Mouse (Mus musculus) thymus, adult 2 months (tissue): ENCODE results near the gene Adgrl1. TPM values are rescaled to one million over a fixed set of nuclear protein-coding genes. Genes with fewer than 3 reads are reported as not detected.

Source experiments
- DNase-seq: peaks from one replicate; pipeline ENCODE4 v3.0.0; 2021
- H3K27ac ChIP-seq: fragments of 200-500 bp; 2 replicates; pipeline ENCODE4 v1.5.1; 2012; ENCODE audit warnings: low read length, control low read depth; ENCODE audit not compliant: control insufficient read depth, insufficient read depth
- H3K27me3 ChIP-seq: fragments of 200-500 bp; 2 replicates; pipeline ENCODE4 v1.6.1; 2012; ENCODE audit warnings: mild to moderate bottlenecking, low read length, moderate library complexity, mixed read lengths; ENCODE audit not compliant: control insufficient read depth, insufficient read depth
- H3K36me3 ChIP-seq: fragments of 200-500 bp; 2 replicates; pipeline ENCODE4 v1.6.1; 2012; ENCODE audit warnings: mild to moderate bottlenecking, low read length, moderate library complexity; ENCODE audit not compliant: control insufficient read depth, insufficient read depth
- H3K4me1 ChIP-seq: fragments of 200-500 bp; replicated peaks from 2 replicates; pipeline ENCODE4 v1.6.1; 2012; ENCODE audit warnings: low read length; ENCODE audit not compliant: control insufficient read depth, insufficient read depth
- H3K4me3 ChIP-seq: fragments of 200-500 bp; 2 replicates; pipeline ENCODE4 v1.5.1; 2012; ENCODE audit warnings: mild to moderate bottlenecking, low read length, control low read depth, moderate library complexity; ENCODE audit not compliant: control insufficient read depth, insufficient read depth
- CTCF ChIP-seq: fragments of 200-500 bp; IDR thresholded peaks from 2 replicates; pipeline ENCODE4 v1.5.1; 2012; ENCODE audit warnings: mild to moderate bottlenecking, control low read depth, low read length, moderate library complexity, borderline replicate concordance; ENCODE audit not compliant: control insufficient read depth, poor library complexity, insufficient read depth; ENCODE audit errors: extremely low read depth
- POLR2A ChIP-seq: fragments of 200-500 bp; IDR thresholded peaks from 2 replicates; pipeline ENCODE4 v1.6.1; 2012; ENCODE audit warnings: mild to moderate bottlenecking, low read length, control low read depth, moderate library complexity; ENCODE audit not compliant: control insufficient read depth, poor library complexity, insufficient read depth; ENCODE audit errors: extremely low read depth
- WGBS: fragments of 180-500 bp; shearing (Covaris S2); methylation state at CpG from one replicate; pipeline ENCODE4 v1.1.7; 2018; 5-methylcytosine and 5-hydroxymethylcytosine counted together
- polyA plus RNA-seq: library from polyadenylated mRNA; depleted of rRNA; stranded (reverse); fragments of >200 nt; gene quantifications from 2 replicates; pipeline ENCODE4 v1.2.3, GENCODE M21; 2012

Gene Adgrl1
- polyA plus RNA-seq, 1 experiment, result 170 TPM

DNA sequence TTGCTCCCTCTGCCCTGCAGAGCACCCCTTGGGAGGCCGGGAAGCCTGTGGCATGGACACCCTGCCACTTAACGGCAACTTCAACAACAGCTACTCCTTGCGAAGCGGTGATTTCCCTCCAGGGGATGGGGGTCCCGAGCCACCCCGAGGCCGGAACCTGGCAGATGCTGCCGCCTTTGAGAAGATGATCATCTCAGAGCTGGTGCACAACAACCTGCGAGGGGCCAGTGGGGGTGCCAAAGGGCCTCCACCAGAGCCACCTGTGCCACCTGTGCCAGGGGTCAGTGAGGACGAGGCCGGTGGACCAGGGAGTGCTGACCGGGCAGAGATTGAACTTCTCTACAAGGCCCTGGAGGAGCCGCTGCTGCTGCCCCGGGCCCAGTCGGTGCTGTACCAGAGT lies 38.4 kb downstream of the Adgrl1 start:
- 98% methylated on average over 15 of the region's 15 CpGs for WGBS
- Histone ChIP-seq H3K4me1 (no peaks in the 10 kb centered on the region), H3K4me3 (no peak overlapping the region), H3K27ac (no peak overlapping the region), H3K36me3 (peaks cover 15% of the 10 kb centered on the region), H3K27me3 (no peaks in the 10 kb centered on the region)
- no peak for TF ChIP-seq CTCF
- TF ChIP-seq POLR2A, result no peak
- no peak for DNase-seq

DNA sequence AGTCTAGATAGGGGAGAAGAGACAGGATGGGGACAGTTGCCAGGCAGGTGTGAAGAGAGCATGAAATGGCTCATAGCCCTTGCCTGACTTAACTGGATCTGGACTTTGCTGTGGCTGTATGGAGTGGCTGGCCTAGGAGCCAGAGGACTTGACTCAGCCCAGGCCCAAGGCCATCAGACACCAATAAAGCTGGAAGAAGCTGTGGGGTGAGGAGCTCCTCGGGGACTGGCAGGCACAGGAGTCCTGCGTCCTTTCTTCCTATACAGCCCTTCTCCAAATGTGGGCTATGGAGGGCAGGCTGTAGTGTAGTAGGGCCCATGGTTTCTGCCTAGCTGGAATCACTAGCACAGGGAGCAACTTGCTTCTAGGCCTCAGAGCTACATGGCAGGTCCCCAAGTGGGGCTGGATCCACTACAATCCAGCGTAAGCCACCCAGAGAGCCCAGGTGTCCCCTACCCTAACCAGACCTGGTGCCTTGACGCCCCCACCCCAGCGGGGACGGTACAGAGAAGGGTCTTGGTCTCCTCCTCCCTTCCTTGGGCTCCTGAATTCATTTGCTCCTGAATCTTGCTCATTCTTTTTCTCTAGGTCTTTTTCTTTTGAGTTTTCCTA lies 41.3 kb downstream of the Adgrl1 start:
- Histone ChIP-seq H3K4me3 (no peak overlapping the region), H3K36me3 (no peaks in the 10 kb centered on the region), H3K27me3 (no peaks in the 10 kb centered on the region), H3K4me1 (peaks cover 2% of the 10 kb centered on the region; the same call in 1 of the 2 replicates), H3K27ac (no peak overlapping the region)
- no peak for TF ChIP-seq CTCF
- TF ChIP-seq POLR2A, result no peak
- WGBS, result 87% methylated on average over 6 of the region's 6 CpGs
- DNase-seq, result no peak

DNA sequence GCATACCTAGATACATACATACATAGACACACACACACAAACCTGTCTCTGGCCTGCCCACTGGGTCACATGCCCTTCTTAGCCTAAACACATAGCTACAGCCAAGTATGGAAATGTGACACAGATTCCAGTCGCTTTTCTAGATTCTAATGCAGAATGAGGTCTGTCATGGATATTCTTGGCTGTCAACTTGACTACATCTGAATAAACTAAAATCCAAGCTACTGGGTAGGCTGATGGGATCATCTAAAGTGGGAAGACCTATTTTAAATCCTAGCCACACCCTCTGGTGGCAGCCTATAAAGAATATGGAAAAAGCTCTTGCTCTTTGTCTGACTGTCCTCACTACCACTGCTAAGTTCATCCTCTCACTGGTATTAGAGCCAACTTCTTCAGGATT lies 42.5 kb downstream of the Adgrl1 start:
- TF ChIP-seq CTCF (no peak), POLR2A (no peak)
- 95% methylated on average over 1 of the region's 1 CpGs for WGBS
- no peak overlapping the region for H3K4me3 ChIP-seq
- H3K27me3 ChIP-seq, result no peaks in the 10 kb centered on the region
- no peak for DNase-seq
- peaks cover 2% of the 10 kb centered on the region; the same call in 1 of the 2 replicates for H3K4me1 ChIP-seq
- H3K27ac ChIP-seq, result no peak overlapping the region
- H3K36me3 ChIP-seq, result no peaks in the 10 kb centered on the region

- Histone ChIP-seq H3K36me3 (no peaks in the 10 kb centered on the region), H3K27ac (no peak overlapping the region), H3K4me1 (peaks cover 2% of the 10 kb centered on the region; the same call in 1 of the 2 replicates), H3K4me3 (no peak overlapping the region), H3K27me3 (no peaks in the 10 kb centered on the region)
- 65% methylated on average over 3 of the region's 3 CpGs for WGBS
- DNase-seq, result no peak
- TF ChIP-seq CTCF, result no peak
- TF ChIP-seq POLR2A, result no peak
These were observed 45.6 kb downstream of the Adgrl1 start for GRCm38 (mm10) chr8:83945540-83945939.

GRCm38 (mm10) chr8:83954749-83955105 lies 54.8 kb downstream of the Adgrl1 start:
- peak overlapping the region; percentile 73 for H3K4me3 ChIP-seq
- 2% methylated on average over 14 of the region's 14 CpGs for WGBS
- H3K36me3 ChIP-seq, result no peaks in the 10 kb centered on the region
- DNase-seq, result no peak
- H3K27me3 ChIP-seq, result no peaks in the 10 kb centered on the region
- H3K27ac ChIP-seq, result no peak overlapping the region
- no peak for TF ChIP-seq CTCF
- TF ChIP-seq POLR2A, result no peak
- H3K4me1 ChIP-seq, result peaks cover 13% of the 10 kb centered on the region

DNA sequence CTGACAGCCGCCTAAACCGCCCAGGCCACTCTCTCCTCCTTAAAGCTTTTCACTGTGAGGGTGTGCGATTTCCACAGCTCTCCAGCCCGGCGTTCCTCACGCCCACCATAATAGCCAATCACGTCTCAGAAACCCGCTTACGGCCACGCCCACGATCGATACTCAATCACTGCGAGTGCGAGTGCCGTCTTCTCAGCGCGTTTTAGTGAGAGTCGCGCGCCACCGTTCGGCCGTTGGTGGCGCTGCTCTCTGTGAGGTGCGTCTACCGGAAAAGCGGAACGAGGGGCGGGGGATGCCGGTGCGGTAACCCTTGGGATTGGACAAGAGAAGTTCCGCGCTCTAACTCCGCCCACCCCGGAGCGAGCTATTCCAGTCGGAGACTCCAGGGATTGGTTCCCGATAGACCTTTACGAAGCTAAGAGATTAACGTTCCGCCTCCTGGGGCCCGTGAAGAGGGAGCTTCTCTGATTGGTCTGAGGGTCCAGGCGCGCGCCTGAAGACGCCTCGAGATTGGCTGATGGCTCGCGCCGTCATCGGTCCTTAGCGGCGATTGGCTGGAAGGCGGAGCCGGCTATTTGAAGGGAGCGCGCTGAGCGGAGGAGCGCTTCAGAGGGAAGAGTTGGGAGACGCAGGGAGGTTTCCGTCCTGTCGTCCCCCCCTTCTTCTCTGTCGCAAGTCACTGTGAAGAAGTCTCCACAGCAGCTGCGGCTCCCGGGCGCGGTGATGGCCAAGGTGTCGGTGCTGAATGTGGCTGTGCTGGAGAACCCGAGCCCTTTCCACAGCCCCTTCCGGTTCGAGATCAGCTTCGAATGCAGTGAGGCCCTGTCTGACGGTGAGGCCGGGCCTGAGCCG lies 55.4 kb downstream of the Adgrl1 start, which contains the start of the genes Gm10644 and Asf1b:
Gm10644 (minus strand) TSS at position 100 of the 852 bp plus-strand sequence.
Asf1b (plus strand) TSS at position 402 of the 852 bp plus-strand sequence.
- WGBS, result under 1% methylated on average over 75 of the region's 75 CpGs

More for the DNA sequence above, 55.4 kb downstream of the Adgrl1 start, which contains the start of the genes Gm10644 and Asf1b:
- Histone ChIP-seq H3K27me3 (no peaks in the 10 kb centered on the region), H3K36me3 (no peaks in the 10 kb centered on the region), H3K27ac (no peak within 1 kb of the TSS), H3K4me1 (peaks cover 13% of the 10 kb centered on the region), H3K4me3 (peak within 1 kb of the TSS; percentile 73)
- DNase-seq, result peak; percentile 92
- peak; percentile 50; the same call in 1 of the 2 replicates for TF ChIP-seq POLR2A
- TF ChIP-seq CTCF, result peak; percentile 88
